Mouse (Mus musculus) embryo, embryonic 10.5 days (tissue): ENCODE results near the gene Aldh16a1.
A peak's percentile ranks its signal among the peaks of the same experiment; 100 is the strongest.
"Not testable (repeated sequence)": the region's sequence is repeated elsewhere in the genome, so short reads cannot be mapped to it uniquely, and the experiment has no call there.

Experiments
- DNase-seq: peaks from one replicate; pipeline ENCODE4 v3.0.0-alpha.2; 2015; ENCODE audit warnings: low spot score

Aldh16a1 gene

DNA sequence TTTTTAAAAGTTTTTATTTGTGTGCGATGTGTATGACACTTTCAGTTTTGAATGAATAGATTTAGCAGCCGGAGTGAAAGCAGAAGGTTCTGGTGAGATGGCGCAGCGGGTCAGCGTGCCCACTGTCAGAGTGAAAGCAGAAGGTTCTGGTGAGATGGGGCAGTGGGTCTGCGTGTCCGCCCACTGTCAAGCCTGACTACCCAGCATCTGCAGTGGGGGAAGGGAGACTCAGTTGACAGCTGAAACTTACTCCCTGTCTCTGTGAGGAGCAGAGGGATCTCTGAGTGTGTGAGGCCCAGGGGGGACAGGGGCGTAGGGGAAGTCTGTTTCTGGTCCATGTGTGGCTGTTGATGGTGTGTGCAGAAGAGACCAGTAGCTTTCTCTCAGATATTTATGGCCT is 36.8 kb downstream of the Aldh16a1 start:
- DNase-seq = no peak

DNA sequence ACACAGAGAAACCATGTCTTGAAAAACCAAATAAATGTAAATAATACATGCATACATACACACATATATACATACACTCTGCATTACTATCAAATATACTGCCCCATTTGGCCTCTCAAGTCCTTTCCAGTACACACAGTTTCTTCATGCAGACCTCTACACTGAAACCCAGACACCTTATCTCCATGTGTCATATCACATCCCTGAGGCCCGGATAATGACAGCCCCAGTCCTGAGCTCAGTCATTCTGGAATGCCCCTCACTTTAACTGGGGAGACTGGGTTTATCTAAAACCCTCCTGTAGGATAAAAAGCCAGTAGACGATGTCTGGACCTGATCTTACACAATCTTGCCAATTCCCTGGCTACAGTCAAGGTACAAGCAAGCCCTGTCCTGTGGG is 40.9 kb downstream of the Aldh16a1 start:
- DNase-seq = no peak

- DNase-seq = no peak
These were observed 41.9 kb downstream of the Aldh16a1 start for GRCm38 (mm10) chr7:45112529-45112928.

- DNase-seq = no peak
These were observed 42.4 kb downstream of the Aldh16a1 start for GRCm38 (mm10) chr7:45111940-45112339.

- not testable (repeated sequence) for DNase-seq
These were observed 44.3 kb downstream of the Aldh16a1 start for GRCm38 (mm10) chr7:45110089-45110488.

GRCm38 (mm10) chr7:45107052-45107645 is 47.2 kb downstream of the Aldh16a1 start:
- DNase-seq = no peak

DNA sequence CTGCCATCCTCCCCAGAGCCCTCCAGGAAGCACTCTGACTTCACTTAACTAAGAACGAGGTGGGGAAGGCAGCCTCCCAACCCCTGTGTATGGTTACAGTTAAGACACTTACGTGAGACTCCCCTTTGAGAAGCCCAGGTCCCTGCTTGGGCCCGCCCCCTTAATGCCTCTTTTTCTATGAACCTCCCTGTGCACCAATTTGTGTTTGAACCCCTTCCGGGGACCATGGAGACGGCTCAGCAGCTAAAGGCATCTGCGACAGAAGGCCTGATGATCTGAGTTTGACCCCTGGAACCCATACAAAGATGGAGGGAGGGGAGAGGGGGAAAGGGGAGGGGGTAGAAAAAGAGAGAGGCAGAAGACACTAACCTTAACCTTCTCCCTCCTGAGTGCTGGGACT is 47.9 kb downstream of the Aldh16a1 start:
- peak; percentile 65 for DNase-seq

- no peak for DNase-seq
These were observed 48.9 kb downstream of the Aldh16a1 start for GRCm38 (mm10) chr7:45105491-45105890.

GRCm38 (mm10) chr7:45104941-45105340 is 49.4 kb downstream of the Aldh16a1 start:
- DNase-seq = no peak

DNA sequence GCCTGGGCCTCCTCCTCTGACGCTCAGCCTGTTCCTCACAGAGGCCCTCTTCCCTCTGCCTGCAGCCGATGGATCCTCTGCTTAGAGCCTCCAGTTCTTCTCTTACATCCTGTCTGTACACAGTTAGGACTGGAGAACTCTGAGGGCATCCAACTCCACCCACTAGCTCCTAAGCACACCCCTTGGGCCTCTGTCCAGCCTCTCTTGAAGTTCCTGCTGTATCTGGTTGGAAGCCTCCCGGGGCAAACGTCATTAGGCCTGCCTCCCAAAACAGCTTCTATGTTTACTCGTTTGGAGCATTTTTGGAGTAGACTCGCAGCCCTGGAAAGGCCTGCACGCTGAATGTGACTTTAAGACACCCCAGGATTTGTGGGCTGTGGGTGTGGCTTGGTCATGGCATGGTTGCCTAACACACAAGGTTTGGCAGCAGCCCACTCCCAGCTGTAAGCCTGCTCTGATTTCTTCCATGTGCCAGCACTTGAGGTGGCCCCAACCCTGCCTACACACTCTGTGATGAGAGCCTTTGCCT is 50.7 kb downstream of the Aldh16a1 start, which contains the start of gene Fcgrt:
Gene Fcgrt, minus strand, starts transcription at position 200 of the 529 bp plus-strand sequence.
- peak; percentile 35 for DNase-seq

DNA sequence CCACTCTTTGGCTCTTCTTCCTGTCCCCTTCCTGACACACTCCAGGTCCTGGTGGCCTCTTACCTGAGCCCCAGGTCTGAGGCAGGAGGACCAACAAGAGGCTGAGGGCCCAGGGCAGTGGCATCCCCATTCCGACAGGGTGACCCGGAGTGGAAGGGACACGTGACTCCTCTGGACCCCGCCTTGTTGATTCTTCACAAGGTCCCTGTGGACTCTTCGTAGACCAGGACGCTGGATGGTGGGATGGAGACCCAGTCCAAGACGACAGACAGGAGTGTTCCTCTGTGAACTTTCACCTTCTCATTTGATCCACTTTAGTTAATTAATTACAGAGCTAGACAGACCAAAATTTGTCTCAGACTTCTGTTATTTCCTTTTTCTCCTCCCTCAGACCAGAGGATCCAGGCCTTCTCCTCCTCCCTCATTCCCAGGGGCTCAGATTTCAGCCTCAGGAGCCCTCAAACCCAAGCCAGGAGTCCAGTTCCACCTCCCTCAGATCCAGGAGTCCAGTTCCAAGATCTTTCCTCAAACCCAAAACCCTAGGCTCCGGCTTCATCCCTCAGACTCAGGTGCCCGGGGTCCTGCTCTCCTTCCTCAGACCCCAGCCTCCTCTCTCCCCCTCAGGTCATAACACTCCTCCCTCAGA is 51.3 kb downstream of the Aldh16a1 start:
- DNase-seq = no peak

DNA sequence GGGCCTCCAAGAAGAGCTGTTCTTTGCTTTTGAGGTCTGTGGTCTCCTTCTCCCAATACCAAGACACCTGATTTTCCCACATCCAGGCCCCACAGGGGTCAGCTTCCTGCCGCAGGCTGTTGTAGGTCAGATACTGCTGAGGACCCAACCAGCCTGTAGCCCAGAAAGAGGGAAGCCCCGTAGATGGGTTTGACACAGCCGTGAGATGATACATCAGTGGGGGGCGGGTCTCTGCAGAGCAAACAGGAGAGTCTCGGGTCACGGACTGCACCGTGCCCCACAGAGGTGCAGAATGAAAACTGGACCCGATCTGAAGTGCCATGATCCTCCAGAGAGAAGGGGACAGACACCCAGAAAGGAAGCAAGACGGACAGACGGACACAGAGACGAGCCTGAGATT is 51.9 kb downstream of the Aldh16a1 start:
- no peak for DNase-seq

DNA sequence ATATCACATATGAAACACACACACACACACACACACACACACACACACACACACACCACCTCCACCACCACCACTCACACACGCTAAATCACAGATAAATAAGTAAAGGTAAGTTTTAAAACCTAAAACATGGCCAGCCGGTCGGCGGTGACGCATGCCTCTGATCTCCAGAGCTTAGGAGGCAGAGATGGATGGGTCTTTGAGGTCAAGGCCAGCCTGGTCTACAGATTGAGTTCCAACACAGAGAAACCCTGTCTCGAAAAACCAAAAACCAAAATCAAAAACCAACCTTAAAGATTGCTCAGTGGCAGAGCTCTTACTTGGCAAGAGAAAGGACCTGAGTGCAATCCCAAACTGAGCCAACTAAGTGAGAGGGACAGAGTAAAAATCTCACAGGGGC is 54.3 kb downstream of the Aldh16a1 start:
- no peak for DNase-seq

GRCm38 (mm10) chr7:45098541-45099240 is 55.7 kb downstream of the Aldh16a1 start:
- no peak for DNase-seq

DNA sequence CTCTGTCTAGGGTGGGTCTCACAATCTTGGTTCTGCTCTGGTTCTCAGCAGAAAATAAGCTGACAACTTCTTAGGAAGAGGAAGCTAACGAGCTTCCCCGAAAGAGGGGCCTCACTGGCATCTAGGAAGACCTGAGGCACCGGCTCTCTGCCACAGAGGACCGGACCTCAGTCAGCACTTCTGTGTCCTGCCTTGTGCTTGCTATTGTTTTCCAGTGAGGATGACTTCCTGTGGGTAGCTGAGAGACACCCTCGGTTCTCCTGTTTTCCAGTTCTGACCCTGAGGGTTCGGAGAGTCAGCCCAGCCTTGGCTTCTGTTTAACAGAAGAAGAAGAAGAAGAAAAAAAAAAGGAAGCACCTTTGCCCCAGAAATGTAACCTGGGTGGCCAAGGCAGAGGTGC is 56.9 kb downstream of the Aldh16a1 start:
- no peak for DNase-seq

- not testable (repeated sequence) for DNase-seq
These were observed 58.4 kb downstream of the Aldh16a1 start for GRCm38 (mm10) chr7:45095965-45096364.

DNA sequence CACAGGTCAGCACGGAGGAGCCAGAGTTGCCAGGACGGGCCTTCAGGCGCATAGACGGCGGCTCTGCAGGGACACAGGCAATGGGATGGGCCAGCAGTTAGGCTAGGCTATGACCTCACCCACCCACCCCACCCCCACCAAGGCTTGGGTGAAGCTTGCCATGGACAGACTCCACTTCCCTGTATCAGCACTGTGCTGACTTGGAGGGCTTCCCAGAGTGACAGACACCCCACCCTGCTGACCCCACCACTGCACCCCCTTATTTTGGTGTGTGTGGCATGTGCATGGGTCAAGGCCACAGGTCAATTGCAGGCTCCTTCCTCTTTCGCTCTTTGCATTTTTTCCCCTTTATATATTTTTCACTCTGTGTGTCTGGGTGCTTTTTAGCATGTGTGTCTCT is 59.0 kb downstream of the Aldh16a1 start:
- no peak for DNase-seq

- DNase-seq = peak; percentile 74
These were observed 60.3 kb downstream of the Aldh16a1 start for GRCm38 (mm10) chr7:45094121-45094520.

DNA sequence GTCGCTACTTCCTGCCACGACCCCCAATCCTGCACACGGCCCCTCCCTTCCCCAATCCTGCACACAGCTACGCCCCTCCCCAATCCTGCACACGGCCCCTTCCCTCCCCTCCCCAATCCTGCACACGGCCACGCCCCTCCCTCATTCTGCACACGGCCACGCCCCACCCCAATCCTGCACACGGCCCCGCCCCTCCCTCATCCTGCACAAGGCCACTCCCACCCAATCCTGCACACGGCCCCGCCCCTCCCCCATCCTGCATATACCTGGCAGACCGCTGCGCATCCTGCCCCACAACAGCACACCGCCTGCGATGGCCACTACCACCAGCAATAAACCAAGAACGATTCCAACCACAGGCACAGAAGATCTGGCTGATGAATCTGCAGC is 60.9 kb downstream of the Aldh16a1 start:
- peak; percentile 65 for DNase-seq

DNA sequence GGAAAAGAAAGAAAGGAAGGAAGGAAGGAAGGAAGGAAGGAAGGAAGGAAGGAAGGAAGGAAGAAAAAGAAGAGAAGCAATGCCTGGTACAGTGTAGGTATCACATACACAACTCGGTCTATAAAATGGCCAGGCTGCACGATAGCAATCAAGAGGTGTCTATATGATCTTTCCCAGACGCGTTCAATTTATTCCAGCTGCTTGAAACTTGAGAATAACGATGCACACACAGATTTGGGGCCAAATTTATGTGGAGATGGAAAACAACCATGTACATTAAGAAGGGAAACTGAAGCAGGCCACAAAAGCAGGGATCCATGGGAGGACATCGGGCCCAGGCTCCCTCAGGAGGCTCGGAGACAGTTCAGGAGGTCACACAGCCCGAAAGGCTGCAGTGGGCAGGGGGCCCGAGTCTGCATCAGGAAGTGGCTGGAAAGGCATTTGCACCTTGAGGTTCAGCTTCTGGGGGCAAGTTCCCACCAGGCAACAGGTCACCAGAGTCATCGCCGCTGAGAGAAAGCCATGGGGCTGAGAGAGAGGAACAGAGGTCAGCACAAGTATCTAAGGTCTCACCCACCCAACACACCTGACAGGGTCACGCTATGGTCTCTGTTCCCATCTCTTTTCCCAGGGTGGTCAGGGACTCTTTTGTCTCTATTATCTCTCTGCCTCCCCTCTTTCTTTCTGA is 61.4 kb downstream of the Aldh16a1 start:
- peak; percentile 60 for DNase-seq

- DNase-seq = peak; percentile 98
These were observed 62.3 kb downstream of the Aldh16a1 start, which contains the start of gene Rcn3 for GRCm38 (mm10) chr7:45092048-45092447. Gene Rcn3 (minus strand): TSS chr7:45092221.
